Mouse (Mus musculus): ENCODE measurements around the gene Rims3. TPM values are rescaled to one million over a fixed set of nuclear protein-coding genes. Genes with fewer than 3 reads are reported as not detected.
A peak's percentile ranks its signal among the peaks of the same experiment; 100 is the strongest.

The Rims3 gene
- polyA plus RNA-seq, 2 experiments from 2014 or later = 0.68 to 0.99 TPM

DNA sequence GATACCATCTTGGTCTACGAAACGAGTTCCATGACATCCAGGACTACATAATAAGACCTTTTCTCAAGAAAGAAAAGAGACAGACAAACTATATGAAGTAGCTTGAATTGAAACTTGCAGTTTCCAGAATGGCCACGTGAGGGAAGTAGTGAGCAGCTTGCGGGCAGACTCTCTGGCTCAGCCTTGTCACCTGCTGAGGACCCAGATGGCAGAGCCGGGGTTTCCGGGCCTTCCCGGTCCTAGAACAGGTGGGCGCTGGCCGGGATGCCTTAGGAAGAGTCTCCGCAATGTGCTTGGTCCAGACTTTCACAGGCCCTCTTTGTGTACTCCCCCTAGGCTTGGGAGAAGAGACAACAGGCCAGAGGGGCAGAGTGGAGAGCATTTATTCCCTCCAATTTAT is 3.7 kb upstream of the Rims3 start:
- ATAC-seq = peak; percentile 66

- ATAC-seq = no peak
Observed at GRCm38 (mm10) chr4:120855360-120856060, 894 bp downstream of the Rims3 start.

- no peak for ATAC-seq
Observed at GRCm38 (mm10) chr4:120856376-120856775, 1.8 kb downstream of the Rims3 start.

- ATAC-seq = no peak
Observed at GRCm38 (mm10) chr4:120859865-120860264, 5.2 kb downstream of the Rims3 start.

GRCm38 (mm10) chr4:120866211-120866610 is 11.6 kb downstream of the Rims3 start:
- ATAC-seq = no peak

GRCm38 (mm10) chr4:120868246-120868645 is 13.6 kb downstream of the Rims3 start:
- no peak for ATAC-seq

GRCm38 (mm10) chr4:120868988-120869387 is 14.4 kb downstream of the Rims3 start:
- no peak for ATAC-seq

GRCm38 (mm10) chr4:120870262-120870748 is 15.7 kb downstream of the Rims3 start:
- ATAC-seq = no peak

GRCm38 (mm10) chr4:120875961-120876360 is 21.3 kb downstream of the Rims3 start:
- no peak for ATAC-seq

GRCm38 (mm10) chr4:120878728-120879127 is 24.1 kb downstream of the Rims3 start:
- no peak for ATAC-seq

DNA sequence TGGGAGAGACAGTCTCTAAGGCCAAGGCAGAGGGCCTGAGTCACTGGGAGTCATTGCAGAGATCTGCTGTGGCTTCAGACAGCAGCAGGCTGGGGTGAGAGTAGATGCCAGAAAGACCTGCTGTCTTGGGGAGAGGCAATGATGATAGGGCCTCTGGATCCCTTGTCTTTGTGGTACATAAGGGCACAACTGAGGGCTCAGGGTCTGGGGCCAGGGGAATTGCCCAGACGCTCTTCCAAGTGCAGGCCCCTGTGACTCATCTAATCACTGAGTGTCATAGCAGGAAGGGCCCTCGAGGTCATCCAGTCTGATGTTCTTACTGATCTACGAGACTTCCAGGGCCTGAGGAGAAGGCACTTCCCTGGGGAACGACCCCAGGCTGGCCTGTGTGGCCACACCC is 24.8 kb downstream of the Rims3 start:
- ATAC-seq = no peak

DNA sequence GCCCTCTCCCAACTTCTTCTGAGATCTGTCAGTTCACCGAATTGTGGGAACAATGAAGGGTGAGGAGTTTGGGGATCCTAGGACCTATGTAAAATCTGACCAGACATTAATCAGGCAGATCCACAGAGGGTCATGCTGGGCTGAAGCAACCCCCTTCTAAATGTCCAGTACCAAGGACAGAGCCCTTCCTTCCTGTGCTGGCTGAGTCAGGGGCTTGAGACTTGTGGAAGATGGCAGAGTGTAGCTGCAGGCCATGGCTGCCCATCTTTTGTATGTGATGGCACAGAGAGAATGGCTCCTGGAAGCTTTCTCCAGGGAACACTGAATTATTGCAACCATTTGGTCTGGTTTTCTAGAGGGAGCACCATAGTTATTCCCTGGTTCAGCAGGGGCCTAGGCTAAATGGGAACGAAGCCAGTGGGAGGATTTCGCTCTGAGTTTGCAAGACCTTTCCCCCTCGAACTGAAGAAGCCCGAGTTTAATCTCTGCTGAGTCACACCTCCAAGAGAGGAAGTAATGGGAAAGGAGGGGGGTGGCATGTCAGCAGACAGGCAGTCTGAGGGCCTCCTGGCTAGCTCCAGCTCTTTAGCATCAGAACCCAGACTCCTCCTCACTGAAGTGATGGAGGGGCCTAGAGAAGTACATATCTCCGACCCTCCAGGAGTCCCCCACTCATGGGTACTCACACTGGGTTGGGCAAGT is 26.3 kb downstream of the Rims3 start:
- no peak for ATAC-seq

DNA sequence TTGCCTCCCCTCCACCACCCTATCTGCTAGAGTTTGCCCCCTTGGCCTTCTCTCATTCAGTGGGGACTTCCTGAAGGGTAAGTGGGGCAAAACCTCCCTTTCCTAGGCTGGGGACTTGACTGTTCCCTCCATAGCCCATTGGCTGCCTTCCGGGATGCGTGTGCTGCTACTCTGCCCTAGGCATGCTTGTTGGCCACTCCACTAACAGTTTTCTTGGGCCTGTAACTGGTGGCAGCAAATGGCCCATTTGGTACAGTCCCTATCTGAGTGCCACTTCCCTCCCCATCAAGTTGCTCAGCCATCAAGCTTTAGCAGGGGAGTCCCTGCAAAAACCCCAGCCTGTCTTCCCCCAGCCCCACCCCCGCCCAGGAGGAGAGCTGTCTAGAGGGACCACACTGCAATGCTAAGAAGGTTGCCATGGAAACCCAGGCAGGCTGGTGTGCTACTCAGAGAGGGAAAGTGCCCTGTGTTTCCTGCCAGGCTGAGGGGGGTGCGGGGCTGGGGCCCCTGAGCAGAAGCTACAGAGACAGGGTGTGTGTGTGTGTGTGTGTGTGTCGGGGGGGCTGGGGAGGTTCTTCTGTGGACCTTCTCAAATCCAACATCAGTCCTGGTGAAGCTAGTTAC is 27.5 kb downstream of the Rims3 start:
- ATAC-seq = peak; percentile 93

GRCm38 (mm10) chr4:120885208-120886120 is 30.8 kb downstream of the Rims3 start:
- ATAC-seq = no peak

GRCm38 (mm10) chr4:120886131-120886530 is 31.5 kb downstream of the Rims3 start:
- ATAC-seq = no peak

DNA sequence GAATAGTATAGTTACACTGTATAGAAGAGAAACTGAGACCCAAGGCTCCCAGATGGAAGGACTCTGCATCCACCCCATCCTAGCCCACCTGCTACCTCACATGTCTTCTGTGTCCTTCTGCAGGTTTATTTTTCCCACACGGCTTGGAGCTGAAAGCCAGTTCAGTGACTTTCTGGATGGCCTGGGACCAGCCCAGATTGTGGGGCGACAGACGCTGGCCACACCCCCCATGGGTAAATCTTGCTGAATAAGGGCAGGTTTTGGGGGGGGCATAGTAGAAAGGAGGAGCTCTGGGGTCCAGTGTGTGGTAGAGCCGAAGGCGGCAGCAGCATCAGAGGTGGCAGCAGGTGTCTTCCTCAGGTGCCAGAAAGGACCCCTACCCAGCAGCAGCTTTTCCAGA is 32.2 kb downstream of the Rims3 start:
- no peak for ATAC-seq

GRCm38 (mm10) chr4:120887381-120888112 is 32.9 kb downstream of the Rims3 start:
- peak; percentile 36 for ATAC-seq

GRCm38 (mm10) chr4:120888884-120889283 is 34.3 kb downstream of the Rims3 start:
- ATAC-seq = no peak

DNA sequence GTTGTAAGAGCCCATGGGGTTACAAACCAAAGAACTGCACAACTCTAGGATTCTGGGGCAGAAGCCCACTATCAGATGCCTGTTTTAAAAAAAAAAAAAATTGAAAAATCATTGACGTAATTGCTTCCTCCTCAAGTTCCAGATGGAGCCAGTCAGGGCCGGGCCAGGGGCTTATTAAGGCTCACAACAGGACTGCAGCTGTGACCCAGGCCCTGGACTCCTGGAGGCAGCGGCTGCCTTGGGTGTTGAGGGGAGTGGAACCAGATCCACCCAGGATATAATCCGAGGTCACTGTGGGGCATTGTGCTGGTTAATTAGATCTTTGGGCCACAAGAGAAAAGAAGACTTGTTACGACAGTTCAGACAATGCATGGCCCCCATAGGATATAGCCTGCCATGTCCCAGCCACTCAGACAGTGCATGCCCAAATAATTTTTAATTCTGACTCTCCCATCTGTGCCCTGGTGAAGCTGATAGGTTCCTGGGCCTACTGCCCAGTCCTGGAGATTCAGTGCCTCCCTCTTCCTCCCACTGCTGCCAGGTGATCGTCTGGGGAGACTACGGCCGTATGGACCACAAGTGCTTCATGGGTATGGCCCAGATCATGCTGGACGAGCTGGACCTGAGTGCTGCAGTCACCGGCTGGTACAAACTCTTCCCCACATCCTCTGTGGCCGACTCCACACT is 36.3 kb downstream of the Rims3 start:
- no peak for ATAC-seq

DNA sequence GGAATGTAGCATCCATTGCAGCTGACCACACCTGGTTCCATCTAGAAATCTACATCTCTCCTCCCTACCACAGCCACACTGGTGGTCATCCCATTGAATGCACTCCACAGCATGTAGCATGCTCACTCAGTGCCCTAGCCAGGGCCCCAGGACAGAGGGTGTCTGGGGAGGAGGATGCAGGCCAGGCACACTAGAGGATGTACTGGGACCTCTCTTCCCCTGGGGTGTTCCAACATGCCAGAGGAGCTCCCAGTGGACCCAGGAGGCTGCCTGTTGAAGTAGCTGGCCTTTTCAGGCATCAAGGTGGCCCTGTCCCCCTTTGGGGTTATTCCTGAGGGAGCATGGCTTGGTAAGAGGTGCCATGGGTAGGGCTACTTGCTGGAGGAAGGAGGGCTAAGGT is 37.3 kb downstream of the Rims3 start:
- no peak for ATAC-seq

DNA sequence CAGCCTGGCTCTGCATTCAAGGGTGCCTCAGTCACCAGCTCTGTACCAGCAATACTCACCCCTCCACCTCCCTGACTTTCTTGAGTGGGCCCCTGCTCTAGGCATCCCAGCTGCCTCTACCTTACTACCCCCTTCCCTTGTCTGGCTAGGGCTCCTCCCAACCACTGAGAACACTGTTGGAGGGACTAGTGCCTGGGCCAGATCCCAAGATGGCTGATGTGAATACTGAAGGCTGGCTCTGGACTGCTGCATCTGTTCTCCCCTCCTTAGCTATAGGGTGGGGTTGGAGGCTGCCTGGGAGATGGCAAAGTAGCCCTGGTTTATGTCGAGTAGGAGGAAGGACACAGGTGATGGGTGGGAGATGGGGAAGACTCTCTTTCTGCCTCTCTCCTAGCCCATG is 37.9 kb downstream of the Rims3 start:
- no peak for ATAC-seq
